Mouse (Mus musculus) liver, postnatal 0 days (tissue): ENCODE measurements at regions not wholly inside any gene's neighbourhood (a gene's known extent, or its start where the extent isn't known, plus 50 kb on each side); places are given as distances from the start of the nearest gene placed in this dataset.

Experiments
- ATAC-seq: fragments of 200-750 bp; cut with Nextera tagmentation; 2 replicates; pipeline ENCODE4 v1.8.0; 2017; ENCODE audit warnings: mild to moderate bottlenecking, moderate library complexity
- DNase-seq: peaks from one replicate; pipeline ENCODE4 v3.0.0-alpha.2; 2016
- H3K27ac ChIP-seq: fragments of 300-500 bp; sonication (generic); 2 replicates; pipeline ENCODE4 v1.5.1; 2014; ENCODE audit warnings: antibody characterized with exemption, moderate library complexity, mild to moderate bottlenecking, low read depth
- H3K27me3 ChIP-seq: fragments of 300-500 bp; sonication (generic); 2 replicates; pipeline ENCODE4 v1.6.1; 2014; ENCODE audit warnings: low read length, control low read depth, mixed read lengths; ENCODE audit not compliant: insufficient read depth
- H3K36me3 ChIP-seq: fragments of 300-500 bp; sonication (generic); replicated peaks from 2 replicates; pipeline ENCODE4 v1.6.1; 2014; ENCODE audit warnings: mild to moderate bottlenecking, control low read depth, low read length, moderate library complexity, mixed read lengths; ENCODE audit not compliant: insufficient read depth
- H3K4me1 ChIP-seq: fragments of 300-500 bp; sonication (generic); 2 replicates; pipeline ENCODE4 v1.6.1; 2014; ENCODE audit warnings: antibody characterized with exemption, mild to moderate bottlenecking, control low read depth; ENCODE audit not compliant: insufficient read depth
- H3K4me2 ChIP-seq: fragments of 300-500 bp; sonication (generic); 2 replicates; pipeline ENCODE4 v1.6.1; 2014; ENCODE audit warnings: low read depth, mild to moderate bottlenecking, low read length, moderate library complexity, mixed read lengths
- H3K4me3 ChIP-seq: fragments of 300-500 bp; sonication (generic); 2 replicates; pipeline ENCODE4 v1.5.1; 2014; ENCODE audit warnings: low read depth, low read length
- H3K9ac ChIP-seq: fragments of 300-500 bp; sonication (generic); replicated peaks from 2 replicates; pipeline ENCODE4 v1.6.1; 2014; ENCODE audit warnings: mild to moderate bottlenecking, moderate library complexity
- H3K9me3 ChIP-seq: fragments of 300-500 bp; sonication (generic); 2 replicates; pipeline ENCODE4 v1.6.1; 2016; ENCODE audit warnings: mild to moderate bottlenecking, control low read depth, low read length, mixed read lengths
- CTCF ChIP-seq: sonication (generic); IDR thresholded peaks from 2 replicates; pipeline ENCODE4 v1.5.1; 2016; ENCODE audit warnings: antibody characterized with exemption, low read depth
- EP300 ChIP-seq: IDR thresholded peaks from 2 replicates; pipeline ENCODE4 v1.6.1; 2016; ENCODE audit warnings: antibody characterized with exemption, low read depth, mild to moderate bottlenecking
- WGBS: fragments of 180-500 bp; shearing (Covaris S2); extraction: QIAGEN DNeasy Blood & Tissue Kit; methylation state at CpG from one replicate; pipeline ENCODE4 v1.1.7; 2014; ENCODE audit not compliant: insufficient replicate concordance; 5-methylcytosine and 5-hydroxymethylcytosine counted together

- H3K4me2 ChIP-seq: no peak overlapping the region
- 84% methylated on average over 10 of the region's 10 CpGs for WGBS
Observed at GRCm38 (mm10) chr16:70079497-70079896, 216.0 kb upstream of the Speer2 start.

GRCm38 (mm10) chr16:70091291-70091690 is 222.5 kb upstream of the Gbe1 start:
- Histone ChIP-seq H3K9ac (no peak overlapping the region), H3K4me2 (no peak overlapping the region), H3K4me3 (no peak overlapping the region), H3K4me1 (no peaks in the 10 kb centered on the region), H3K27ac (no peak overlapping the region), H3K9me3 (no peaks in the 10 kb centered on the region), H3K36me3 (no peaks in the 10 kb centered on the region), H3K27me3 (no peaks in the 10 kb centered on the region)
- TF ChIP-seq CTCF (no peak), EP300 (no peak)
- no peak for ATAC-seq
- WGBS: 72% methylated on average over 4 of the region's 4 CpGs
- DNase-seq: no peak

More at GRCm38 (mm10) chr16:70079497-70079896, 216.0 kb upstream of the Speer2 start:
- no peaks in the 10 kb centered on the region for H3K9me3 ChIP-seq
- H3K9ac ChIP-seq: no peak overlapping the region
- no peak overlapping the region for H3K4me3 ChIP-seq
- TF ChIP-seq EP300 (no peak), CTCF (no peak)
- H3K4me1 ChIP-seq: no peaks in the 10 kb centered on the region
- no peaks in the 10 kb centered on the region for H3K36me3 ChIP-seq
- ATAC-seq (no peak), DNase-seq (no peak)
- no peak overlapping the region for H3K27ac ChIP-seq
- H3K27me3 ChIP-seq: no peaks in the 10 kb centered on the region

- Histone ChIP-seq H3K27ac (no peak overlapping the region), H3K9me3 (no peaks in the 10 kb centered on the region), H3K4me3 (no peak overlapping the region), H3K27me3 (no peaks in the 10 kb centered on the region), H3K4me1 (no peaks in the 10 kb centered on the region), H3K36me3 (no peaks in the 10 kb centered on the region), H3K9ac (no peak overlapping the region), H3K4me2 (no peak overlapping the region)
- DNase-seq (no peak), ATAC-seq (no peak)
- TF ChIP-seq EP300 (no peak), CTCF (no peak)
- 72% methylated on average over 5 of the region's 5 CpGs for WGBS
Observed at GRCm38 (mm10) chr16:70091963-70092362, 221.8 kb upstream of the Gbe1 start.

GRCm38 (mm10) chr16:70093224-70093623 is 220.5 kb upstream of the Gbe1 start:
- H3K27me3 ChIP-seq: no peaks in the 10 kb centered on the region
- H3K9me3 ChIP-seq: no peaks in the 10 kb centered on the region
- no peaks in the 10 kb centered on the region for H3K4me1 ChIP-seq
- WGBS: 35% methylated on average over 3 of the region's 3 CpGs
- H3K36me3 ChIP-seq: no peaks in the 10 kb centered on the region
- H3K9ac ChIP-seq: no peak overlapping the region
- no peak overlapping the region for H3K4me2 ChIP-seq
- H3K4me3 ChIP-seq: no peak overlapping the region
- no peak for DNase-seq
- no peak for ATAC-seq
- no peak overlapping the region for H3K27ac ChIP-seq
- no peak for TF ChIP-seq CTCF
- no peak for TF ChIP-seq EP300

- 83% methylated on average over 2 of the region's 2 CpGs for WGBS
- no peaks in the 10 kb centered on the region for H3K4me1 ChIP-seq
- no peak overlapping the region for H3K4me2 ChIP-seq
- DNase-seq (no peak), ATAC-seq (no peak)
- no peak overlapping the region for H3K27ac ChIP-seq
- H3K4me3 ChIP-seq: no peak overlapping the region
- TF ChIP-seq EP300 (no peak), CTCF (no peak)
- H3K9me3 ChIP-seq: no peaks in the 10 kb centered on the region
- H3K27me3 ChIP-seq: no peaks in the 10 kb centered on the region
- H3K36me3 ChIP-seq: no peaks in the 10 kb centered on the region
- no peak overlapping the region for H3K9ac ChIP-seq
Observed at GRCm38 (mm10) chr16:70095221-70095620, 218.5 kb upstream of the Gbe1 start.

- H3K4me2 ChIP-seq: no peak overlapping the region
- no peaks in the 10 kb centered on the region for H3K27me3 ChIP-seq
- no peak overlapping the region for H3K27ac ChIP-seq
- 40% methylated on average over 6 of the region's 6 CpGs for WGBS
- H3K9ac ChIP-seq: no peak overlapping the region
- ATAC-seq (no peak), DNase-seq (no peak)
- TF ChIP-seq CTCF (no peak), EP300 (no peak)
- H3K9me3 ChIP-seq: no peaks in the 10 kb centered on the region
- no peaks in the 10 kb centered on the region for H3K4me1 ChIP-seq
- H3K4me3 ChIP-seq: no peak overlapping the region
- H3K36me3 ChIP-seq: no peaks in the 10 kb centered on the region
Observed at GRCm38 (mm10) chr16:70103791-70104378, 209.9 kb upstream of the Gbe1 start.

- 55% methylated on average over 3 of the region's 3 CpGs for WGBS
- no peak overlapping the region for H3K27ac ChIP-seq
- TF ChIP-seq CTCF: no peak
- TF ChIP-seq EP300: no peak
- no peak for ATAC-seq
- no peaks in the 10 kb centered on the region for H3K27me3 ChIP-seq
- no peak overlapping the region for H3K4me2 ChIP-seq
- no peaks in the 10 kb centered on the region for H3K36me3 ChIP-seq
- H3K4me3 ChIP-seq: no peak overlapping the region
- H3K9me3 ChIP-seq: no peaks in the 10 kb centered on the region
- no peak for DNase-seq
- H3K9ac ChIP-seq: no peak overlapping the region
- H3K4me1 ChIP-seq: no peaks in the 10 kb centered on the region
Observed at GRCm38 (mm10) chr16:70141466-70141865, 172.3 kb upstream of the Gbe1 start.
